Mouse (Mus musculus) stomach, postnatal 0 days (tissue): ENCODE results near the gene Tcte2. TPM values are rescaled to one million over a fixed set of nuclear protein-coding genes. Genes with fewer than 3 reads are reported as not detected.
A peak's percentile ranks its signal among the peaks of the same experiment; 100 is the strongest.

Experiments
- ATAC-seq: fragments of 200-750 bp; cut with Nextera tagmentation; 2 replicates; pipeline ENCODE4 v1.8.0; 2017; ENCODE audit not compliant: low FRiP score, low TSS enrichment
- DNase-seq: peaks from one replicate; pipeline ENCODE4 v3.0.0-alpha.2; 2016; ENCODE audit warnings: low spot score
- H3K27ac ChIP-seq: fragments of 300-500 bp; sonication (generic); replicated peaks from 2 replicates; pipeline ENCODE4 v1.5.1; 2014; ENCODE audit warnings: mild to moderate bottlenecking, control low read depth
- H3K27me3 ChIP-seq: fragments of 300-500 bp; sonication (generic); 2 replicates; pipeline ENCODE4 v1.6.1; 2014; ENCODE audit warnings: low read length; ENCODE audit not compliant: control insufficient read depth, insufficient read depth
- H3K36me3 ChIP-seq: fragments of 300-500 bp; sonication (generic); 2 replicates; pipeline ENCODE4 v1.6.1; 2014; ENCODE audit warnings: low read length, mixed read lengths; ENCODE audit not compliant: control insufficient read depth, insufficient read depth
- H3K4me1 ChIP-seq: fragments of 300-500 bp; sonication (generic); replicated peaks from 2 replicates; pipeline ENCODE4 v1.6.1; 2014; ENCODE audit warnings: antibody characterized with exemption; ENCODE audit not compliant: control insufficient read depth, insufficient read depth
- H3K4me2 ChIP-seq: fragments of 300-500 bp; sonication (generic); replicated peaks from 2 replicates; pipeline ENCODE4 v1.6.1; 2014; ENCODE audit warnings: low read depth, mild to moderate bottlenecking, control low read depth, moderate library complexity
- H3K4me3 ChIP-seq: fragments of 300-500 bp; sonication (generic); 2 replicates; pipeline ENCODE4 v1.5.1; 2014; ENCODE audit warnings: low read depth, low read length, control low read depth
- H3K9ac ChIP-seq: fragments of 300-500 bp; sonication (generic); 2 replicates; pipeline ENCODE4 v1.6.1; 2014; ENCODE audit warnings: mild to moderate bottlenecking, low read length, control low read depth, mixed read lengths
- H3K9me3 ChIP-seq: fragments of 300-500 bp; sonication (generic); 2 replicates; pipeline ENCODE4 v1.6.1; 2016; ENCODE audit warnings: low read length; ENCODE audit not compliant: control insufficient read depth
- CTCF ChIP-seq: IDR thresholded peaks from 2 replicates; pipeline ENCODE4 v1.5.1; 2016; ENCODE audit warnings: antibody characterized with exemption, low read depth, mild to moderate bottlenecking, moderate library complexity
- EP300 ChIP-seq: optimal IDR thresholded peaks from 2 replicates; pipeline ENCODE3; 2016; ENCODE audit warnings: antibody characterized with exemption
- WGBS: fragments of 180-500 bp; shearing (Covaris S2); extraction: QIAGEN DNeasy Blood & Tissue Kit; methylation state at CpG from one replicate; pipeline ENCODE4 v1.1.7; 2014; 5-methylcytosine and 5-hydroxymethylcytosine counted together
- polyA plus RNA-seq: library from polyadenylated mRNA; unstranded; fragments of >200 nt; fragmentation: Nextera tagmentation; extraction: Ambion mirVana; gene quantifications from 2 replicates; pipeline ENCODE4 v1.2.1, GENCODE M21; 2015

Gene Tcte2
- polyA plus RNA-seq, 1 experiment from 2014 or later: 3.3 TPM

GRCm38 (mm10) chr17:13739981-13740380 lies 21.6 kb downstream of the Tcte2 start:
- Histone ChIP-seq H3K27ac (peak overlapping the region; percentile 67; the same call in 1 of the 2 replicates), H3K27me3 (no peaks in the 10 kb centered on the region), H3K4me2 (no peak overlapping the region), H3K4me1 (peaks cover 2% of the 10 kb centered on the region; the same call in 1 of the 2 replicates), H3K36me3 (no peaks in the 10 kb centered on the region), H3K4me3 (no peak overlapping the region), H3K9ac (no peak overlapping the region), H3K9me3 (no peaks in the 10 kb centered on the region)
- ATAC-seq: no peak
- 70% methylated on average over 5 of the region's 5 CpGs for WGBS
- no peak for TF ChIP-seq EP300
- TF ChIP-seq CTCF: no peak
- DNase-seq: no peak

GRCm38 (mm10) chr17:13738916-13739315 lies 22.7 kb downstream of the Tcte2 start:
- no peak for ATAC-seq
- TF ChIP-seq CTCF: no peak
- TF ChIP-seq EP300: no peak
- Histone ChIP-seq H3K27me3 (no peaks in the 10 kb centered on the region), H3K27ac (no peak overlapping the region), H3K36me3 (no peaks in the 10 kb centered on the region), H3K4me2 (no peak overlapping the region), H3K4me1 (0 out of 2 replicates have a peak, but pooled peaks cover 2% of the 10 kb centered on the region), H3K4me3 (no peak overlapping the region), H3K9me3 (no peaks in the 10 kb centered on the region), H3K9ac (no peak overlapping the region)
- no peak for DNase-seq
- 84% methylated on average over 2 of the region's 2 CpGs for WGBS

GRCm38 (mm10) chr17:13738121-13738776 lies 23.4 kb downstream of the Tcte2 start:
- no peak overlapping the region for H3K4me3 ChIP-seq
- H3K9ac ChIP-seq: no peak overlapping the region
- H3K27ac ChIP-seq: no peak overlapping the region
- H3K4me2 ChIP-seq: no peak overlapping the region
- DNase-seq (no peak), ATAC-seq (no peak)
- no peaks in the 10 kb centered on the region for H3K36me3 ChIP-seq
- H3K4me1 ChIP-seq: 0 out of 2 replicates have a peak, but pooled peaks cover 2% of the 10 kb centered on the region
- WGBS: 44% methylated on average over 7 of the region's 7 CpGs
- H3K27me3 ChIP-seq: no peaks in the 10 kb centered on the region
- no peak for TF ChIP-seq CTCF
- TF ChIP-seq EP300: no peak
- no peaks in the 10 kb centered on the region for H3K9me3 ChIP-seq

GRCm38 (mm10) chr17:13737336-13737735 lies 24.3 kb downstream of the Tcte2 start:
- no peak for TF ChIP-seq EP300
- no peak for TF ChIP-seq CTCF
- Histone ChIP-seq H3K9me3 (no peaks in the 10 kb centered on the region), H3K4me3 (no peak overlapping the region), H3K9ac (no peak overlapping the region), H3K27me3 (no peaks in the 10 kb centered on the region), H3K36me3 (no peaks in the 10 kb centered on the region), H3K27ac (peak overlapping the region; percentile 49), H3K4me1 (0 out of 2 replicates have a peak, but pooled peaks cover 2% of the 10 kb centered on the region), H3K4me2 (no peak overlapping the region)
- no peak for ATAC-seq
- DNase-seq: no peak
- 60% methylated on average over 6 of the region's 6 CpGs for WGBS

GRCm38 (mm10) chr17:13735803-13736282 lies 25.8 kb downstream of the Tcte2 start:
- Histone ChIP-seq H3K27me3 (no peaks in the 10 kb centered on the region), H3K27ac (no peak overlapping the region), H3K9ac (no peak overlapping the region), H3K36me3 (no peaks in the 10 kb centered on the region), H3K4me3 (no peak overlapping the region), H3K4me2 (no peak overlapping the region), H3K4me1 (0 out of 2 replicates have a peak, but pooled peaks cover 3% of the 10 kb centered on the region), H3K9me3 (no peaks in the 10 kb centered on the region)
- 73% methylated on average over 8 of the region's 8 CpGs for WGBS
- ATAC-seq (no peak), DNase-seq (no peak)
- TF ChIP-seq CTCF: no peak
- TF ChIP-seq EP300: no peak

- H3K4me3 ChIP-seq: no peak overlapping the region
- TF ChIP-seq CTCF (no peak), EP300 (no peak)
- H3K27me3 ChIP-seq: no peaks in the 10 kb centered on the region
- H3K9me3 ChIP-seq: no peaks in the 10 kb centered on the region
- H3K4me2 ChIP-seq: no peak overlapping the region
- 0 out of 2 replicates have a peak, but pooled peaks cover 3% of the 10 kb centered on the region for H3K4me1 ChIP-seq
- DNase-seq (no peak), ATAC-seq (no peak)
- 0 out of 2 replicates have a peak overlapping the region, but pooled peaks have one; percentile 18 for H3K27ac ChIP-seq
- H3K9ac ChIP-seq: no peak overlapping the region
- 69% methylated on average over 5 of the region's 5 CpGs for WGBS
- H3K36me3 ChIP-seq: no peaks in the 10 kb centered on the region
Observed at GRCm38 (mm10) chr17:13735057-13735456, 26.6 kb downstream of the Tcte2 start.
